ENCODE assay signal across 19 mouse cellular contexts in the genomic region with DNA sequence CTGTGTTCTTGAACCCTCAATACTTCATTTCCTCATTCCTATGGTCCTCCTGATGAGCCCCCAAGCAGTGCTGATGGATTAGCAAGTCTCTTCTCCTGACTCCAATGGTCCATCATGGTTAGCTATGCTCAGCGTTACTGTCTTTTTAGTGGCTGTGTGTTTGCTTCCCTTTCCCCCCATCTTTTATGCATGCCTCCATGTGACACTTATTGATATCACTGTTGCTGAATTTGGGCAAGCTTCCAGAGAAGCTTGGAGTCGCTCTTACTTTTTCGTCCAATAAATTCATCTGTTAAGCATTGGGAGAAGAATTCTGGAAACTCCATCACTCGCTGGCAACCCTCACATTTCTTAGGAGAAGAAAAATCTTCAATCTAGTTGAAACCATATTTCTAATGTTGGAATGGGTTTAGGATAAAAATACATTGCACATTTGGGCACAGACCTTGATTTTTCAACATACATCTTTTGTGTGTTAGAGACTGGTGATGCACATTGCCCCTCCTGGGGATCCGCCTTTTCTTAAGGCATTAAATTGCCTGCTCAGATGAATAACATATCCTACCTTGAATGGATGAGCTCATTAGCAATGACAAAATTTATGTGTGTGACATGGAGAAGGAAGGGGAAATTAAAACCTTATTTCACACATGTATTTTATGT.
A peak's percentile ranks its signal among the peaks of the same experiment; 100 is the strongest.
DNase-seq lines count a peak whose midpoint lies in the region; ATAC-seq and TF ChIP-seq lines count a peak whose summit lies in the region.
"Had no signal": no experiment of that assay in that cellular context is flagged by ENCODE, and none has a peak within 500 bp of the region (broad histone marks: within the 10 kb centered on the region; RNA-seq: fewer than 3 reads in every experiment).

No protein-coding gene starts in this region.

- 89% methylated on average over 5 of the region's 5 CpGs for WGBS in midbrain, postnatal 0 days
- 95% methylated on average over 5 of the region's 5 CpGs for WGBS in midbrain, embryonic 14.5 days
- WGBS in forebrain, postnatal 0 days = 60% methylated on average over 5 of the region's 5 CpGs

- H3K4me2 ChIP-seq in midbrain, postnatal 0 days (ENCODE audit: low read depth, low read length, poor library complexity, severe bottlenecking) = no peak overlapping the region
- H3K4me2 ChIP-seq in midbrain, embryonic 14.5 days (ENCODE audit: low read length) = no peak overlapping the region
- no peak overlapping the region for H3K4me2 ChIP-seq in forebrain, postnatal 0 days (ENCODE audit: low read depth)
- H3K4me2 ChIP-seq: heart, embryonic 13.5 days; hindbrain, embryonic 14.5 days; intestine, embryonic 15.5 days; limb, embryonic 12.5 days; liver, embryonic 13.5 days; midbrain, embryonic 15.5 days; neural tube, embryonic 15.5 days had no signal

- TF ChIP-seq CTCF in midbrain, postnatal 0 days (IDR thresholded peaks at IDR 0.05) = no peak
- no peak for TF ChIP-seq CTCF in forebrain, postnatal 0 days (IDR thresholded peaks at IDR 0.05; ENCODE audit: low read depth)

- H3K4me3 ChIP-seq in midbrain, postnatal 0 days (ENCODE audit: low read depth, low read length) = no peak overlapping the region
- no peak overlapping the region for H3K4me3 ChIP-seq in midbrain, embryonic 14.5 days (replicated peaks; ENCODE audit: low read depth, low read length)
- H3K4me3 ChIP-seq in forebrain, postnatal 0 days (ENCODE audit: low read depth, low read length) = no peak overlapping the region
- H3K4me3 ChIP-seq: heart, embryonic 13.5 days; intestine, embryonic 15.5 days; limb, embryonic 12.5 days; liver, embryonic 13.5 days; megakaryocyte, embryonic 14.5 days; midbrain, embryonic 15.5 days; neural tube, embryonic 15.5 days had no signal

- DNase-seq in frontal cortex, postnatal 36 days (ENCODE audit: low spot score in 2 of 2) = no peak
- DNase-seq in midbrain, postnatal 0 days (ENCODE audit: low spot score) = peak; percentile 18
- no peak for DNase-seq in midbrain, embryonic 14.5 days
- peak; percentile 85 for DNase-seq in forebrain, postnatal 0 days
- no peak for DNase-seq in adrenal gland, postnatal 4 days (ENCODE audit: low spot score in 2 of 2)
- DNase-seq in urinary bladder, postnatal 10 days (ENCODE audit: low spot score) = no peak
- DNase-seq: cerebellum, adult 11-12 months; cerebellum, postnatal 25 days; liver, embryonic 13.5 days; right cerebral cortex, postnatal 25 days; thymus, adult 2 months had no signal

- no peaks in the 10 kb centered on the region for H3K9me3 ChIP-seq in midbrain, postnatal 0 days (ENCODE audit: low read length)
- no peaks in the 10 kb centered on the region for H3K9me3 ChIP-seq in midbrain, embryonic 14.5 days (ENCODE audit: control insufficient read depth, low read length)
- no peaks in the 10 kb centered on the region for H3K9me3 ChIP-seq in forebrain, postnatal 0 days (ENCODE audit: low read length)
- H3K9me3 ChIP-seq: heart, embryonic 13.5 days; intestine, embryonic 15.5 days; limb, embryonic 12.5 days; liver, embryonic 13.5 days; midbrain, embryonic 15.5 days; neural tube, embryonic 15.5 days had no signal

- no peaks in the 10 kb centered on the region for H3K36me3 ChIP-seq in midbrain, postnatal 0 days (ENCODE audit: insufficient read depth, low read length)
- no peaks in the 10 kb centered on the region for H3K36me3 ChIP-seq in midbrain, embryonic 14.5 days (ENCODE audit: control insufficient read depth, insufficient read depth, low read length)
- H3K36me3 ChIP-seq in forebrain, postnatal 0 days (ENCODE audit: insufficient read depth) = no peaks in the 10 kb centered on the region
- H3K36me3 ChIP-seq: heart, embryonic 13.5 days; intestine, embryonic 15.5 days; limb, embryonic 12.5 days; liver, embryonic 13.5 days; midbrain, embryonic 15.5 days; neural tube, embryonic 15.5 days had no signal

- H3K4me1 ChIP-seq in midbrain, postnatal 0 days (ENCODE audit: insufficient read depth, low read length) = no peaks in the 10 kb centered on the region
- no peaks in the 10 kb centered on the region for H3K4me1 ChIP-seq in midbrain, embryonic 14.5 days (ENCODE audit: control insufficient read depth, insufficient read depth, low read length)
- H3K4me1 ChIP-seq in forebrain, postnatal 0 days (ENCODE audit: insufficient read depth) = no peaks in the 10 kb centered on the region
- H3K4me1 ChIP-seq: heart, embryonic 13.5 days; intestine, embryonic 15.5 days; limb, embryonic 12.5 days; liver, embryonic 13.5 days; midbrain, embryonic 15.5 days; neural tube, embryonic 15.5 days had no signal

- ATAC-seq in frontal cortex, adult (ENCODE audit: low TSS enrichment) = peak; percentile 19; the same call in 1 of the 2 replicates
- no peak for ATAC-seq in midbrain, postnatal 0 days (ENCODE audit: low FRiP score)
- no peak for ATAC-seq in midbrain, embryonic 14.5 days (ENCODE audit: low FRiP score, low TSS enrichment)
- peak; percentile 83 for ATAC-seq in forebrain, postnatal 0 days
- ATAC-seq: intestine, embryonic 15.5 days; midbrain, embryonic 15.5 days had no signal

- H3K27me3 ChIP-seq in midbrain, postnatal 0 days (ENCODE audit: insufficient read depth, low read length) = no peaks in the 10 kb centered on the region
- no peaks in the 10 kb centered on the region for H3K27me3 ChIP-seq in midbrain, embryonic 14.5 days (ENCODE audit: control insufficient read depth, insufficient read depth, low read length)
- H3K27me3 ChIP-seq in forebrain, postnatal 0 days (ENCODE audit: insufficient read depth, low read length) = no peaks in the 10 kb centered on the region
- H3K27me3 ChIP-seq: heart, embryonic 13.5 days; intestine, embryonic 15.5 days; limb, embryonic 12.5 days; liver, embryonic 13.5 days; midbrain, embryonic 15.5 days; neural tube, embryonic 15.5 days had no signal

- no peak overlapping the region for H3K27ac ChIP-seq in midbrain, postnatal 0 days (ENCODE audit: low read depth, low read length)
- H3K27ac ChIP-seq in midbrain, embryonic 14.5 days (replicated peaks; ENCODE audit: low read depth, low read length) = no peak overlapping the region
- H3K27ac ChIP-seq in forebrain, postnatal 0 days (ENCODE audit: low read depth, low read length) = peak overlapping the region; percentile 68
- H3K27ac ChIP-seq: heart, embryonic 13.5 days; hindbrain, embryonic 14.5 days; intestine, embryonic 15.5 days; limb, embryonic 12.5 days; liver, embryonic 13.5 days; midbrain, embryonic 15.5 days; neural tube, embryonic 15.5 days had no signal

- no peak overlapping the region for H3K9ac ChIP-seq in midbrain, postnatal 0 days (replicated peaks; ENCODE audit: low read length, poor library complexity, severe bottlenecking)
- no peak overlapping the region for H3K9ac ChIP-seq in midbrain, embryonic 14.5 days (replicated peaks; ENCODE audit: low read length)
- H3K9ac ChIP-seq in forebrain, postnatal 0 days = no peak overlapping the region
- H3K9ac ChIP-seq: heart, embryonic 13.5 days; hindbrain, embryonic 14.5 days; intestine, embryonic 15.5 days; limb, embryonic 12.5 days; liver, embryonic 13.5 days; midbrain, embryonic 15.5 days; neural tube, embryonic 15.5 days had no signal

Comparison
In these comparisons a context has a peak if more than half of its experiments do, and no peak if none do; other contexts are left out.
1. DNase-seq: peak in midbrain, postnatal 0 days (single experiment) and forebrain, postnatal 0 days (single experiment); none in frontal cortex, postnatal 36 days (0 of 2), midbrain, embryonic 14.5 days (single experiment), adrenal gland, postnatal 4 days (0 of 2) and urinary bladder, postnatal 10 days (single experiment).
2. ATAC-seq: peak in frontal cortex, adult (single experiment) and forebrain, postnatal 0 days (single experiment); none in midbrain, postnatal 0 days (single experiment) and midbrain, embryonic 14.5 days (single experiment).